Mouse (Mus musculus) lung, postnatal 0 days (tissue): ENCODE results near the gene Kifc5b. TPM values are rescaled to one million over a fixed set of nuclear protein-coding genes. Genes with fewer than 3 reads are reported as not detected.
A peak's percentile ranks its signal among the peaks of the same experiment; 100 is the strongest.

ENCODE experiments used
- ATAC-seq: fragments of 200-750 bp; cut with Nextera tagmentation; 2 replicates; pipeline ENCODE4 v1.8.0; 2017; ENCODE audit warnings: moderate library complexity
- DNase-seq: peaks from one replicate; pipeline ENCODE4 v3.0.0-alpha.2; 2016; ENCODE audit warnings: low spot score
- H3K27ac ChIP-seq: fragments of 300-500 bp; sonication (generic); 2 replicates; pipeline ENCODE4 v1.5.1; 2014; ENCODE audit warnings: antibody characterized with exemption, mild to moderate bottlenecking, low read length, mixed read lengths
- H3K27me3 ChIP-seq: fragments of 300-500 bp; sonication (generic); replicated peaks from 2 replicates; pipeline ENCODE4 v1.6.1; 2014; ENCODE audit warnings: low read length, mixed read lengths; ENCODE audit not compliant: insufficient read depth
- H3K36me3 ChIP-seq: fragments of 300-500 bp; sonication (generic); 2 replicates; pipeline ENCODE4 v1.6.1; 2014; ENCODE audit warnings: low read length, mixed read lengths; ENCODE audit not compliant: insufficient read depth
- H3K4me1 ChIP-seq: fragments of 300-500 bp; sonication (generic); 2 replicates; pipeline ENCODE4 v1.6.1; 2014; ENCODE audit warnings: antibody characterized with exemption, low read depth, low read length, mixed read lengths; ENCODE audit not compliant: insufficient read depth
- H3K4me2 ChIP-seq: fragments of 300-500 bp; sonication (generic); replicated peaks from 2 replicates; pipeline ENCODE4 v1.6.1; 2014; ENCODE audit warnings: low read depth, mild to moderate bottlenecking, low read length, moderate library complexity, mixed read lengths
- H3K4me3 ChIP-seq: fragments of 300-500 bp; sonication (generic); 2 replicates; pipeline ENCODE4 v1.5.1; 2014; ENCODE audit warnings: low read depth, low read length
- H3K9ac ChIP-seq: fragments of 300-500 bp; sonication (generic); replicated peaks from 2 replicates; pipeline ENCODE4 v1.6.1; 2014; ENCODE audit warnings: low read depth, mild to moderate bottlenecking
- H3K9me3 ChIP-seq: fragments of 300-500 bp; sonication (generic); 2 replicates; pipeline ENCODE4 v1.6.1; 2016; ENCODE audit warnings: low read length, mixed read lengths
- CTCF ChIP-seq: IDR thresholded peaks from 2 replicates; pipeline ENCODE4 v1.5.1; 2016; ENCODE audit warnings: antibody characterized with exemption, mild to moderate bottlenecking
- EP300 ChIP-seq: IDR thresholded peaks from 2 replicates; pipeline ENCODE4 v1.6.1; 2016; ENCODE audit warnings: antibody characterized with exemption, mild to moderate bottlenecking, control low read depth
- WGBS: fragments of 180-500 bp; shearing (Covaris S2); extraction: QIAGEN DNeasy Blood & Tissue Kit; methylation state at CpG from one replicate; pipeline ENCODE4 v1.1.7; 2014; 5-methylcytosine and 5-hydroxymethylcytosine counted together
- polyA plus RNA-seq: library from polyadenylated mRNA; unstranded; fragments of >200 nt; fragmentation: Nextera tagmentation; extraction: Ambion mirVana; gene quantifications from 2 replicates; pipeline ENCODE4 v1.2.1, GENCODE M21; 2015

Kifc5b gene
- polyA plus RNA-seq, 1 experiment from 2014 or later, result 0.35 TPM

- no peak for DNase-seq
- TF ChIP-seq CTCF (no peak), EP300 (no peak)
- peak overlapping the region; percentile 14 for H3K4me3 ChIP-seq
- H3K9me3 ChIP-seq, result no peaks in the 10 kb centered on the region
- ATAC-seq, result no peak
- H3K9ac ChIP-seq, result peak overlapping the region; percentile 12; the same call in 1 of the 2 replicates
- H3K4me2 ChIP-seq, result peak overlapping the region; percentile 41
- no peak overlapping the region for H3K27ac ChIP-seq
- WGBS, result 17% methylated on average over 21 of the region's 23 CpGs
- H3K36me3 ChIP-seq, result 0 out of 2 replicates have a peak, but pooled peaks cover 2% of the 10 kb centered on the region
- H3K4me1 ChIP-seq, result peaks cover 15% of the 10 kb centered on the region; the same call in 1 of the 2 replicates
- H3K27me3 ChIP-seq, result no peaks in the 10 kb centered on the region
These were observed 35.3 kb downstream of the Kifc5b start for GRCm38 (mm10) chr17:26951952-26952877.

GRCm38 (mm10) chr17:26953201-26953600 is 36.3 kb downstream of the Kifc5b start:
- Histone ChIP-seq H3K4me3 (no peak overlapping the region), H3K4me2 (no peak overlapping the region), H3K36me3 (0 out of 2 replicates have a peak, but pooled peaks cover 4% of the 10 kb centered on the region), H3K4me1 (peaks cover 15% of the 10 kb centered on the region; the same call in 1 of the 2 replicates), H3K27ac (no peak overlapping the region), H3K9me3 (no peaks in the 10 kb centered on the region), H3K27me3 (no peaks in the 10 kb centered on the region), H3K9ac (no peak overlapping the region)
- DNase-seq (no peak), ATAC-seq (no peak)
- no peak for TF ChIP-seq EP300
- no peak for TF ChIP-seq CTCF
- 40% methylated on average over 6 of the region's 6 CpGs for WGBS

GRCm38 (mm10) chr17:26953726-26954125 is 36.8 kb downstream of the Kifc5b start:
- Histone ChIP-seq H3K9ac (no peak overlapping the region), H3K27me3 (no peaks in the 10 kb centered on the region), H3K36me3 (0 out of 2 replicates have a peak, but pooled peaks cover 4% of the 10 kb centered on the region), H3K27ac (no peak overlapping the region), H3K4me3 (no peak overlapping the region), H3K4me1 (peaks cover 15% of the 10 kb centered on the region; the same call in 1 of the 2 replicates), H3K4me2 (no peak overlapping the region), H3K9me3 (no peaks in the 10 kb centered on the region)
- 52% methylated on average over 9 of the region's 16 CpGs for WGBS
- no peak for DNase-seq
- ATAC-seq, result no peak
- TF ChIP-seq EP300 (no peak), CTCF (no peak)

GRCm38 (mm10) chr17:26956309-26956708 is 39.4 kb downstream of the Kifc5b start:
- 68% methylated on average over 5 of the region's 5 CpGs for WGBS
- ATAC-seq (no peak), DNase-seq (no peak)
- Histone ChIP-seq H3K4me3 (no peak overlapping the region), H3K27ac (no peak overlapping the region), H3K36me3 (0 out of 2 replicates have a peak, but pooled peaks cover 4% of the 10 kb centered on the region), H3K9ac (no peak overlapping the region), H3K4me1 (peaks cover 7% of the 10 kb centered on the region; the same call in 1 of the 2 replicates), H3K4me2 (no peak overlapping the region), H3K27me3 (no peaks in the 10 kb centered on the region), H3K9me3 (no peaks in the 10 kb centered on the region)
- no peak for TF ChIP-seq CTCF
- TF ChIP-seq EP300, result no peak

- no peak for DNase-seq
- ATAC-seq, result no peak
- Histone ChIP-seq H3K4me2 (no peak overlapping the region), H3K9ac (no peak overlapping the region), H3K9me3 (no peaks in the 10 kb centered on the region), H3K4me1 (peaks cover 5% of the 10 kb centered on the region; the same call in 1 of the 2 replicates), H3K4me3 (no peak overlapping the region), H3K27ac (no peak overlapping the region), H3K27me3 (no peaks in the 10 kb centered on the region), H3K36me3 (0 out of 2 replicates have a peak, but pooled peaks cover 4% of the 10 kb centered on the region)
- 81% methylated on average over 18 of the region's 18 CpGs for WGBS
- no peak for TF ChIP-seq CTCF
- TF ChIP-seq EP300, result no peak
These were observed 40.0 kb downstream of the Kifc5b start for GRCm38 (mm10) chr17:26956895-26957294.

GRCm38 (mm10) chr17:26957872-26958271 is 41.0 kb downstream of the Kifc5b start:
- 0 out of 2 replicates have a peak, but pooled peaks cover 4% of the 10 kb centered on the region for H3K36me3 ChIP-seq

More at GRCm38 (mm10) chr17:26957872-26958271, 41.0 kb downstream of the Kifc5b start:
- H3K4me1 ChIP-seq, result no peaks in the 10 kb centered on the region
- H3K4me3 ChIP-seq, result no peak overlapping the region
- H3K9ac ChIP-seq, result no peak overlapping the region
- H3K27ac ChIP-seq, result no peak overlapping the region
- ATAC-seq (no peak), DNase-seq (no peak)
- H3K27me3 ChIP-seq, result no peaks in the 10 kb centered on the region
- no peaks in the 10 kb centered on the region for H3K9me3 ChIP-seq
- H3K4me2 ChIP-seq, result no peak overlapping the region
- WGBS, result 90% methylated on average over 5 of the region's 5 CpGs
- TF ChIP-seq CTCF (no peak), EP300 (no peak)
